Mouse (Mus musculus): Measurements from ENCODE around the gene Snrnp35.

Gene Snrnp35

GRCm38 (mm10) chr5:124485654-124486053, 2.7 kb downstream of the Snrnp35 start:
- H3K4me1 ChIP-seq (replicated peaks; ENCODE audit: low read depth, low read length): peaks cover 32% of the 10 kb centered on the region
- no peaks in the 10 kb centered on the region for H3K27me3 ChIP-seq (ENCODE audit: insufficient read depth, low read length)
- no peak overlapping the region for H3K4me3 ChIP-seq (replicated peaks; ENCODE audit: low read length)
- TF ChIP-seq CTCF (conservative IDR thresholded peaks at IDR 0.05; ENCODE audit: low read length) (no peak), NANOG (IDR thresholded peaks at IDR 0.05; ENCODE audit: borderline replicate concordance, low read length) (no peak), POU5F1 (IDR thresholded peaks at IDR 0.05; ENCODE audit: borderline replicate concordance, low read length) (no peak)
- H3K9me3 ChIP-seq (ENCODE audit: low read length): no peaks in the 10 kb centered on the region
- H3K36me3 ChIP-seq (ENCODE audit: insufficient read depth, low read length): peaks cover 35% of the 10 kb centered on the region

DNA sequence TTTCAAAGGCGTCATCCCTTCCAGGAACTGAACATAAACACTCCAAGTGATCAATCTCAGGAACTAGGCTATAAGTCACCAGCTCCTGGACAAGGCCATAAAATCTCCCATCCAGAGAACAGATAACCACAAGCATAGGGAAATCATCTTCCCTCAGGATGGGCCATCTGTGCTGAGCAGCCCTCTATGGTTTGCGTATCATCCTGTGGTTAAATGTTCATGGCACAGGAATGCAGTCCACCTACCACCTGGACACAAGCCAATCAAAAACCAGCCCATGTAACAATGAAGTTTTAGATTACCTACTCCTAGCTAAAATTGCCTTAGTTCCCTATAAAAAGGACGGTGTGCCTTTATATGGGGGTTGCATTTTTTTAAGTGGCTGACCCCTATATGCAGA, 6.0 kb downstream of the Snrnp35 start:
- TF ChIP-seq POU5F1 (IDR thresholded peaks at IDR 0.05; ENCODE audit: borderline replicate concordance, low read length) (no peak), NANOG (IDR thresholded peaks at IDR 0.05; ENCODE audit: borderline replicate concordance, low read length) (no peak), CTCF (conservative IDR thresholded peaks at IDR 0.05; ENCODE audit: low read length) (no peak)
- Histone ChIP-seq H3K27me3 (ENCODE audit: insufficient read depth, low read length) (no peaks in the 10 kb centered on the region), H3K36me3 (ENCODE audit: insufficient read depth, low read length) (peaks cover 67% of the 10 kb centered on the region), H3K4me3 (replicated peaks; ENCODE audit: low read length) (no peak overlapping the region), H3K4me1 (replicated peaks; ENCODE audit: low read depth, low read length) (peaks cover 33% of the 10 kb centered on the region), H3K9me3 (ENCODE audit: low read length) (no peaks in the 10 kb centered on the region)

DNA sequence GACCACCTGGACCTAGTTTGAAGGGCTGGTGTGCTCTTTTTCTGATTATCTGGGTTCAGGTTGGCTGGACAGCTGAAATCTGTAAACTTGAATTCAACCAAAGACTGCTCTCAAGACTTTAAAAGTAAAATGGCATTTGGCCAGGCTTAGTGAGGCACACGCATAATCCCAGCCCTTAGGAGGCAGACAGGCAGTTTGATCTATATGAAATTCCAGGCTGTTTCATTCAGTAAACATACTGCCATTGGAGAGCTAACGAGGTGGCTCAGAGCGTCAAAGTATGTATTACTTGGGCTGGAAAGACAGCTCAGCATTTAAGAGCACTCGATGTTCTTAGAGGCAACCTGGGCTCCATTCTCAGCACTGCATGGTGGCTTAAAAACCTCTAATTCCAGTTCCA, 8.8 kb downstream of the Snrnp35 start:
- Histone ChIP-seq H3K36me3 (ENCODE audit: insufficient read depth, low read length) (peaks cover 86% of the 10 kb centered on the region), H3K4me3 (replicated peaks; ENCODE audit: low read length) (no peak overlapping the region), H3K27me3 (ENCODE audit: insufficient read depth, low read length) (no peaks in the 10 kb centered on the region), H3K9me3 (ENCODE audit: low read length) (no peaks in the 10 kb centered on the region), H3K4me1 (replicated peaks; ENCODE audit: low read depth, low read length) (peaks cover 39% of the 10 kb centered on the region)
- TF ChIP-seq POU5F1 (IDR thresholded peaks at IDR 0.05; ENCODE audit: borderline replicate concordance, low read length) (no peak), NANOG (IDR thresholded peaks at IDR 0.05; ENCODE audit: borderline replicate concordance, low read length) (no peak), CTCF (conservative IDR thresholded peaks at IDR 0.05; ENCODE audit: low read length) (no peak)

DNA sequence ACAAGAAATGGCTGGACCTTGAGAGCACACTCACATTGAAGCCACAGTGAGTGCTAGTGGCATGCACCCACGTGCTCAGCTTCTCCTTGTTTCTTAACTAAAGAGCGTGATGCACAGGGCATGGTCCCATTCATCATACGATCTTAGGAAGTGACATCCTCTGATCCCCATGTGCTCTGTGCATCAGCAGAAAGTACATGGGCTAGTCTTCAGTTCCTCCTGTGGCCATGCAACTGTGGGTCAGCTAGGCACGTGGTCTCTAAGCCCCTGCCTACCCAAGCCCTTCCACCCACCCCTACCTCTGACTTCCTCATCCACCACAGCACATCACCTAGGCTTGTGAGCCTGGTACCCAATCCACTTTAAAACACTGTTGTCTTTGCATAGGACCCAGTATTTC, 9.7 kb downstream of the Snrnp35 start:
- peaks cover 46% of the 10 kb centered on the region for H3K4me1 ChIP-seq (replicated peaks; ENCODE audit: low read depth, low read length)
- no peak for TF ChIP-seq NANOG (IDR thresholded peaks at IDR 0.05; ENCODE audit: borderline replicate concordance, low read length)
- TF ChIP-seq CTCF (conservative IDR thresholded peaks at IDR 0.05; ENCODE audit: low read length): no peak
- TF ChIP-seq POU5F1 (IDR thresholded peaks at IDR 0.05; ENCODE audit: borderline replicate concordance, low read length): no peak
- no peaks in the 10 kb centered on the region for H3K27me3 ChIP-seq (ENCODE audit: insufficient read depth, low read length)
- H3K4me3 ChIP-seq (replicated peaks; ENCODE audit: low read length): no peak overlapping the region
- H3K36me3 ChIP-seq (ENCODE audit: insufficient read depth, low read length): peaks cover 86% of the 10 kb centered on the region
- H3K9me3 ChIP-seq (ENCODE audit: low read length): no peaks in the 10 kb centered on the region

- no peak overlapping the region for H3K4me3 ChIP-seq (replicated peaks; ENCODE audit: low read length)
- H3K27me3 ChIP-seq (ENCODE audit: insufficient read depth, low read length): no peaks in the 10 kb centered on the region
- H3K9me3 ChIP-seq (ENCODE audit: low read length): no peaks in the 10 kb centered on the region
- no peak for TF ChIP-seq POU5F1 (IDR thresholded peaks at IDR 0.05; ENCODE audit: borderline replicate concordance, low read length)
- TF ChIP-seq CTCF (conservative IDR thresholded peaks at IDR 0.05; ENCODE audit: low read length): no peak
- no peak for TF ChIP-seq NANOG (IDR thresholded peaks at IDR 0.05; ENCODE audit: borderline replicate concordance, low read length)
- H3K36me3 ChIP-seq (ENCODE audit: insufficient read depth, low read length): peaks cover 92% of the 10 kb centered on the region
- H3K4me1 ChIP-seq (replicated peaks; ENCODE audit: low read depth, low read length): peaks cover 51% of the 10 kb centered on the region
Measured at GRCm38 (mm10) chr5:124493455-124493854, 10.5 kb downstream of the Snrnp35 start.

- TF ChIP-seq CTCF (conservative IDR thresholded peaks at IDR 0.05; ENCODE audit: low read length): no peak
- no peak for TF ChIP-seq POU5F1 (IDR thresholded peaks at IDR 0.05; ENCODE audit: borderline replicate concordance, low read length)
- no peaks in the 10 kb centered on the region for H3K9me3 ChIP-seq (ENCODE audit: low read length)
- H3K4me1 ChIP-seq (replicated peaks; ENCODE audit: low read depth, low read length): peaks cover 62% of the 10 kb centered on the region
- no peaks in the 10 kb centered on the region for H3K27me3 ChIP-seq (ENCODE audit: insufficient read depth, low read length)
- no peak overlapping the region for H3K4me3 ChIP-seq (replicated peaks; ENCODE audit: low read length)
- peaks cover 85% of the 10 kb centered on the region for H3K36me3 ChIP-seq (ENCODE audit: insufficient read depth, low read length)
Measured at GRCm38 (mm10) chr5:124495547-124495946, 12.6 kb downstream of the Snrnp35 start.

DNA sequence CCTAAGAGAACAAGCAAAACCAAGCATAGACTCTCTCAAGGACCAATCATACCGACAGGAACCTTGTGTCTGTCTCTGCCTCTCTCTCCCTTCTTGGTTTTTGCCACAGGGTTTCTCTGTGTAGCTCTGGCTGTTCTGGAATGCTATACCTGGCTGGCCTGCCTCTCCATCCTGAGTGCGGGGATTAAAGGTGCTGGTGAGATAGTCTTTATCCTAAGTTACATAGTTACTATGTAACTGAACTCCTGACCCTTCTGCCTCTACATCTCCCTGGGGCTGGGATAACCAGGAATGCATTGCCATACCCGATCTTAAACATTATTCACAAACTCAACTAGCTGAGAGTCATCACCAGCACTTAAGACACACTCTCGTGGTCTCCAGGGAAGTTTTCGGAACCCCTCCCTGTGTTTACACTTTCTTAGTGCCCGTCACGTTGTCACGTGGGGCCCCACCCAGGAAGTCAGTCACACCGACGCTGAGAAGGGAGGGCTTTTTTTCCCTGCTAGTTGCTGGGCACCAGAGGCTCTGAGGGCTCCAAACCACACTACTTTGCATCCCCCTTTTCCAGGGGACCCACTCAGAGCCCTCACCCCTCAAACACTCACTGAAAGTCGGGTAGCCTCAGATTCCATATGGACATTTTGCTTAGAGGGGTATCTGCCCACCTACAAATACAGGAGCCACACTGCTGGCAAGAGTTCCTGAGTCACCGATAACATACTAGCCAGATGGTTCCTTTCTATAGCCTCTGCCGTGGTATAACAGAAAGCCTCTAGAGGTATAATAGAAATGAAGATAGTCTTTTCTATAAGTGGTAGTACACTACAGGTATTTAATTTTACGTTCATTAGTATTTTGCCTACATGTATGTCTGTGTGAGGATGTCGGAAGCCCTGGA, 13.9 kb downstream of the Snrnp35 start:
- peaks cover 76% of the 10 kb centered on the region for H3K36me3 ChIP-seq (ENCODE audit: insufficient read depth, low read length)
- no peak for TF ChIP-seq POU5F1 (IDR thresholded peaks at IDR 0.05; ENCODE audit: borderline replicate concordance, low read length)
- no peak for TF ChIP-seq NANOG (IDR thresholded peaks at IDR 0.05; ENCODE audit: borderline replicate concordance, low read length)
- no peak for TF ChIP-seq CTCF (conservative IDR thresholded peaks at IDR 0.05; ENCODE audit: low read length)
- H3K27me3 ChIP-seq (ENCODE audit: insufficient read depth, low read length): no peaks in the 10 kb centered on the region
- no peaks in the 10 kb centered on the region for H3K9me3 ChIP-seq (ENCODE audit: low read length)
- H3K4me3 ChIP-seq (replicated peaks; ENCODE audit: low read length): no peak overlapping the region
- peaks cover 67% of the 10 kb centered on the region for H3K4me1 ChIP-seq (replicated peaks; ENCODE audit: low read depth, low read length)

GRCm38 (mm10) chr5:124498221-124498876, 15.4 kb downstream of the Snrnp35 start:
- H3K36me3 ChIP-seq (ENCODE audit: insufficient read depth, low read length): peaks cover 66% of the 10 kb centered on the region
- TF ChIP-seq POU5F1 (IDR thresholded peaks at IDR 0.05; ENCODE audit: borderline replicate concordance, low read length): no peak
- no peak for TF ChIP-seq CTCF (conservative IDR thresholded peaks at IDR 0.05; ENCODE audit: low read length)
- TF ChIP-seq NANOG (IDR thresholded peaks at IDR 0.05; ENCODE audit: borderline replicate concordance, low read length): no peak
- H3K4me3 ChIP-seq (replicated peaks; ENCODE audit: low read length): no peak overlapping the region
- peaks cover 77% of the 10 kb centered on the region for H3K4me1 ChIP-seq (replicated peaks; ENCODE audit: low read depth, low read length)
- no peaks in the 10 kb centered on the region for H3K9me3 ChIP-seq (ENCODE audit: low read length)
- H3K27me3 ChIP-seq (ENCODE audit: insufficient read depth, low read length): no peaks in the 10 kb centered on the region

All from E14TG2a.4 (cell line).